Mouse (Mus musculus) monocyte, adult 5-6 weeks (primary cell): ENCODE results near the gene Map1lc3a. TPM values are rescaled to one million over a fixed set of nuclear protein-coding genes. Genes with fewer than 3 reads are reported as not detected.
A peak's percentile ranks its signal among the peaks of the same experiment; 100 is the strongest.

ENCODE experiments used
- ATAC-seq: fragments of 153-309, 156-312 bp; replicated peaks from 2 replicates; pipeline ENCODE4 v1.8.0; 2017; ENCODE audit warnings: mild to moderate bottlenecking; ENCODE audit not compliant: low TSS enrichment, insufficient number of reproducible peaks, severe bottlenecking, poor library complexity, low FRiP score
- total RNA-seq: library from RNA; stranded (forward); fragments of 200-1000, 200-491, 200-594 nt; gene quantifications from 3 replicates; pipeline ENCODE4 v1.2.3, GENCODE M21; 2017

Gene Map1lc3a
- total RNA-seq, 1 experiment from 2014 or later, result 16.5 TPM

GRCm38 (mm10) chr2:155280116-155280515, 4.0 kb downstream of the Map1lc3a start:
- ATAC-seq, result no peak

- no peak for ATAC-seq
Observed at GRCm38 (mm10) chr2:155283793-155284192, 7.7 kb downstream of the Map1lc3a start.

- ATAC-seq, result no peak
Observed at GRCm38 (mm10) chr2:155284647-155285046, 8.6 kb downstream of the Map1lc3a start.

- ATAC-seq, result no peak
Observed at GRCm38 (mm10) chr2:155285744-155286143, 9.6 kb downstream of the Map1lc3a start.

DNA sequence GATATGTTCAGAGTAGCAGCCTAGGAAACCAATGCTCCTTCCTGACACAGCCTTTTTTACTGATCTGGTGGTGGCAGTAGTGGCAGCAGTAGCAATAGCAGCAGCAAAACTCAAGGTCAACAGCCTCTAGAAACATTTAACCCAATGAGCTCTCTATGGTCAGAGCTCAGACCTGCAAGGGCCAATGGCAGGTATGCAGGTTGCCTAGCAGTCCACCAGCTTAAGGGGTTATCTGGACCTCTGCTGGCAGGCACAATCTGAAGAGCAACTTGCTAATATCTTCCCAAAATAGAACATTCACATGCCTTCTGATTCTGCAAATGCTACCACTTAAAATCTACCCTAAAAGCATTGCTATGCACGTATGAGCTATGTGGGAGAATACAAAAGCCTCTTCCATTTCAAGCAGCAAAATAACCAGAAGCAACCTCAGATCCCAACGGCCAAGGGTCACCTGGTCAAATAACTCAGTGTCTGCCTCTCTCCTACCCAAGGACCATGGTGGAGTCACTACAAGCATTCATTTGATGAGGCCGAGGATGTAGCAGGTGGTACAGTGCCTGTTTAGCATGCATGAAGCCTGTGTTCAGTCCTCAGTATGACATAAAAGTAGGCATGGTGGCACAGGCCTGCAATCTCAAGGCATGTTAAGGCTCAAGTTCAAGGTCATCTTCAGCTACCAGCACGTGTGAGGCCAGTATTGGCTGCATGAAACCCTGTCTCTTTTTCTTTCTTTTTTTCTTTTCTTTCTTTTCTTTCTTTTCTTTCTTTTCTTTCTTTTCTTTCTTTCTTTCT, 11.6 kb downstream of the Map1lc3a start:
- ATAC-seq, result no peak

DNA sequence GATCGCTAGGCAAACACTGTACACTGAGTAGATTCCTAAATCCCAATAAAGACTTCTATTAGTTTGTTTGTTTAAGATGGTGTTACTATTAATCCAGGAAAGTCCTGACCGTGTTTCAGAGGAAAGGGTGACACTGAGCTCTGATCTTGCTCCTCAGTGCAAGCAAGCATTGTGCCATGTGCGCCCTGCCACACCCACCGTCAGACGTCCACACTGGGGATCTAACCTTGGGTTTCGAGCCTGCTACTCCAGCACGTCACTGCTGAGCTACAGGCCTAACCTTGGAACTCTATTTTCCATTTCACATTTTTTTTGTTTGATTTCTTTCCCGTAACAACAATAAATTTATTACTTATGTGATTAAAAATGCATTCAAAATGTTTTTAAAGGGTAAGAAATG, 14.0 kb downstream of the Map1lc3a start:
- no peak for ATAC-seq

DNA sequence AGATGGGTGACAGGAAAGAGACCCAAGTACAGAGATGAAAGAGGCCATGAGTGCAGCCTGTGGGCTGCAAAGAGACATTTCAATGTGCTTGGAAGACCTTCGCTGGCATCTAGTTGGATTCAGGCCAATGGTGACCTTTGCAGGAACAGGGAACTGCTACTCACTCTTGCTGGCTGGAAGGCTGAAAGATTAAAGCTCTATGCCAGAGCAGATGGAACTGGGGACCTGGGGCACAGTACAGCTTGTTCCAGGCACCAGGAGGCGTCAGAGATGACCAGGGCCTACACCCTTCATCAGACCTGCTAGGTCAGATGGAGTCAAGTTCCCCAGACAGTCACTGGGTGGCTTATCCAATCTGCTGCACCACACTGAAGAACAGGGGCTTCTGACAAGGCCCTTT, 17.3 kb downstream of the Map1lc3a start:
- ATAC-seq, result no peak

- no peak for ATAC-seq
Observed at GRCm38 (mm10) chr2:155293946-155294345, 17.8 kb downstream of the Map1lc3a start.

DNA sequence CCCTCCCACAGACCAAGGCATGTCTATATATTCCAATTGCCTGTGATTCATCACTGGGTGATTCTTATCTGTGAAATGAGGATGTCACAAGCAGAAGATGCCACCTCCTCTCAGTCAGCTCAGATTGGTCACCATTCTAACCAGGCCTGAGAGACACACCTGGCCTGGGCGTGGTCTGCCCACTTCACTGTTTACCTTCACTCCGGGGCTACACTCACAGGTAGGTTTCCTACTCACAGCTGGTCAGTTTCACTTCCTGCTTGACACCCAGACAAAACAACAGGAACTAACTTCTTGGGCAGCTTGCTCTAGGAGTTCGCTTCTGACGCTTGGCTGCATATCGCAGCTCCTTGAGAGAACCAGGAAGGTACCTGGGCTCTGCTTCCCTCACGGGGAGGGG, 19.4 kb downstream of the Map1lc3a start:
- peak; percentile 44; the same call in 1 of the 2 replicates for ATAC-seq

- ATAC-seq, result no peak
Observed at GRCm38 (mm10) chr2:155299563-155299962, 23.5 kb downstream of the Map1lc3a start.

GRCm38 (mm10) chr2:155308936-155309592, 33.0 kb downstream of the Map1lc3a start:
- ATAC-seq, result no peak

- no peak for ATAC-seq
Observed at GRCm38 (mm10) chr2:155313671-155314070, 37.6 kb downstream of the Map1lc3a start.

GRCm38 (mm10) chr2:155318618-155319017, 42.5 kb downstream of the Map1lc3a start:
- ATAC-seq, result no peak

DNA sequence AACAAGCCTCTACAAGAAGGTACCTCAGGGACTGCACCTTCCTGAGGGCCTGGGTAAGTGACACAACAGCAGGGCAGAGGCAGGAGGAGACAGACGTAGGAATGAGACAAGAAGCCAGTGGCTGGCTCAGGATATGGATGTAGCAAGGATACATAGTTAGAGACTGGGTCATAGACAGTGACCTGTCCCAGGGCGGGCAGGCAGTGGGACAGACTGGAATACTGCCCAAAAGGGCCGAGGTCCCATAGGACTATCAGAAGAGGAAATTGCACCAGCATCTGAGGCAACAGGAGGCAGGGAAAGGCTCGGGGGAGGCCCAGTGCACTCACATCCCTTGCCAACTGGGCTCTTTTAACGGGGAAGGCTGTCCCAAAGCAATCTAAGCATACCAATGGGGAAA, 44.5 kb downstream of the Map1lc3a start:
- no peak for ATAC-seq

DNA sequence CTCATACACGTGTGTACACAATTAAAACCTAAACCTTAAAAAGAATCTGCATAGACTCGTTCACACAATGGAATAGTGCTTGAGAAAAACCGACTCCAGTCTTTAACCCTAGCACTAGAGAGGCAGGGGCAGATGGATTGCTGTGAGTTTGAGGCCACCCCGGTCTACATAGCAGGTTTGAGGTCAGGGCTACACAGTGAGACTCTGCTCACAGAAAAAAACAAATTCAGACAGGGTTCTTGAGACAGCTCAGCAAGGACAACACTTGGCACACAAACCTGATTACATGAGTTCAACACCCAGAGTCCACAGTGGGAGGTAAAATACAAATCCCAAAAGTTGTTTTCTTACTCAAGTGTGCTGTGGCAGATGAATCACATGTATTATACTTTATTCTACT, 49.9 kb downstream of the Map1lc3a start:
- ATAC-seq, result no peak

Other genes starting within 250 kb of the Map1lc3a start
- gene Ahcy, start 201.8 kb upstream of the Map1lc3a start, total RNA-seq, result 9.6 to 16.0 TPM (median 14.9 TPM) in 3 replicates
- 177 to 184 TPM (median 180 TPM) in 3 replicates for gene Itch, start 142.8 kb upstream of the Map1lc3a start, total RNA-seq
- 66.0 to 110 TPM (median 92.2 TPM) in 3 replicates for gene Dynlrb1, start 39.8 kb upstream of the Map1lc3a start, total RNA-seq
- gene Pigu, start 81.1 kb downstream of the Map1lc3a start, total RNA-seq, result 11.6 to 23.2 TPM (median 12.3 TPM) in 3 replicates
- 17.6 to 83.5 TPM (median 20.0 TPM) in 3 replicates for gene Trp53inp2, start 104.8 kb downstream of the Map1lc3a start, total RNA-seq
- 10.9 to 39.1 TPM (median 15.5 TPM) in 3 replicates for gene Ncoa6, start 197.6 kb downstream of the Map1lc3a start, total RNA-seq
- gene Acss2, start 241.7 kb downstream of the Map1lc3a start, total RNA-seq, result 29.5 to 53.8 TPM (median 36.7 TPM) in 3 replicates
- 0.64 to 1.5 TPM (median 1.1 TPM) in 3 replicates for gene Ggt7, start 241.9 kb downstream of the Map1lc3a start, total RNA-seq